Mouse (Mus musculus): ENCODE measurements around the gene Gck.
"Not testable (repeated sequence)": the region's sequence is repeated elsewhere in the genome, so short reads cannot be mapped to it uniquely, and the experiment has no call there.

The Gck gene

DNA sequence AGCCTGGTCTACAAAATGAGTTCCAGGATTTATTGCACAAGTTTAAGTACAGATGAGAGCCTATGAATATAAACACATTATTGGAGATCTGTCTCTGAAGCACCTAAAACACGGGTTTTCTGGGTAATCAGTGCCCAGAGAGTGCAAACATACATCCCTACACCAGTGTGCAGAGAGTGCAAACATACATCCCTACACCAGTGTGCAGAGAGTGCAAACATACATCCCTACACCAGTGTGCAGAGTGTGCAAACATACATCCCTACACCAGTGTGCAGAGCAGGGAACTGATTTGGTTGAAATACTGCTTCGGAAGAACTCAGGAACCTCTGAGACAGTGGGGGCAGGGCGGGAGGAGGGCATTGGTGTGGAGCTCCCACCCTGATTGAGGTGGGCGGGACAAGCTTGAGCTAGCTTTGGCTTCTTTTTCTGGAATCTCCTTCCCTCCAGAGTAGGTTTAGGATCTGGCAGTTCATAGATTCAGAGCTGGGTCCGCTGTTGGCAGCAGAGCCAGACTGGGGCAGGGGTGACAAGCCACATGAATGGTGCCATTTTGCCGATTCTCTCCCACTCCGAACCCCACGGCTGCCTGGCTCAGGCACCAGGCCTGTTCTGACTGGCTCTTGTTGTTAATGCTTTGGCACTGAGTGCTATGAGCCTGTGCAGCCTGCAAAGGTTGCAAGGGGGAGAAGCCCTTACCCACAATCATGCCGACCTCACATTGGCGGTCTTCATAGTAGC, 43.9 kb downstream of the Gck start:
- no peak for DNase-seq

GRCm38 (mm10) chr11:5904871-5905270, 45.0 kb downstream of the Gck start:
- DNase-seq, result no peak

GRCm38 (mm10) chr11:5904357-5904756, 45.5 kb downstream of the Gck start:
- no peak for DNase-seq

DNA sequence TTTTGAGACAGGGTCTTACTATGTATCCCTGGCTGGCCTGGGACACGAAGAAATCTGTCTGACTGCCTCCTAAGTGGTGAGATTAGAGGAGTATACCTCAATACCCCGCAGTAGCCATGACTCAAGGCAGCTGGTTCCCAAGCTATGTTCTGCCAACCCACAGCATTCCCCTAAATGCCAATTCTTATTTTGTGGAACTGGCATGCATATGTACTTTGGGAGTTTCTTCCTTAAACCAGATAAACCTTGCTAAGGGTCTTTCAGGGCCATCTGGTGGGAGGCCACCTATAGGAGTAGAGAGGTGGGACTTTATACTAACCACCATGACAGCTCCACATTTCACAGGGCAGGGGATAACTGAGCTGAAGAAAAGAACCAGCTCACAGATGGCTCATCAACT, 46.0 kb downstream of the Gck start:
- no peak for DNase-seq

GRCm38 (mm10) chr11:5902390-5902789, 47.5 kb downstream of the Gck start:
- no peak for DNase-seq

DNA sequence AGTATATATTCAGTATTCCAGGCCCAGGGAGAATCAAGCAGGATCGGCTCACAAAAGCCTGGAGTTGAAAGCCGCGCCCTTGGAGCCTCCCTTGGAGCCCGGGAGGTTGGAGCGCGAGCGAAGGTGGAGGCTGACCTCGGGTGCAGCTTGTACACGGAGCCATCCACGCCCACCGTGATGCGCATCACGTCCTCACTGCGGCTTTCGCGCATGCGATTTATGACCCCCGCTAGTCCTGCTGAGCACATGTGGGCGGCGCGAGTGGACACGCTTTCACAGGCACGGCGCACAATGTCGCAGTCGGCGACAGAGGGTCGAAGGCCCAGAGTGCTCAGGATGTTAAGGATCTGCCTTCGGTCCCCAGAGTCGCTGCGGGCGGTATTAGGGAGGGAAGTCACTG, 47.9 kb downstream of the Gck start:
- DNase-seq, result peak; percentile 32

GRCm38 (mm10) chr11:5901320-5901719, 48.6 kb downstream of the Gck start:
- DNase-seq, result no peak

DNA sequence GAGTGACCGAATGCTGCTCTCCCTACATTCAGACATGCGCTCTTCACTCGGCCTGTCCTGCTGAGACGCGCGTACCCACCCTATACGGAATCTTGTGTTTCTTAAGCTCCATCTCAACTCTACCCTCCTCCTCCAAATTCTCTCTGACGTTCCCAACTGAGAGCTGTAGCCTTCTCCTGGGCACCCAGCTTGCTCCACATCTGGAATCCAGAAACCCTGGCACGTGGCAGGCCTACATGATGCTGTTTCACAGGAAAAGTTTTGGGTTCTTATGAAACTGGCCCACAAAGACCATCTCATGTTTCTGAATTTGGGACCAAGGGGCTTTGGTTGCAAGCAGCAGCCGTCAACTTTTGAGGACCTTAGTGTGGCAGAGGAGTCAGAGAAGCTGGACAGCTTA, 50.6 kb downstream of the Gck start:
- no peak for DNase-seq

DNA sequence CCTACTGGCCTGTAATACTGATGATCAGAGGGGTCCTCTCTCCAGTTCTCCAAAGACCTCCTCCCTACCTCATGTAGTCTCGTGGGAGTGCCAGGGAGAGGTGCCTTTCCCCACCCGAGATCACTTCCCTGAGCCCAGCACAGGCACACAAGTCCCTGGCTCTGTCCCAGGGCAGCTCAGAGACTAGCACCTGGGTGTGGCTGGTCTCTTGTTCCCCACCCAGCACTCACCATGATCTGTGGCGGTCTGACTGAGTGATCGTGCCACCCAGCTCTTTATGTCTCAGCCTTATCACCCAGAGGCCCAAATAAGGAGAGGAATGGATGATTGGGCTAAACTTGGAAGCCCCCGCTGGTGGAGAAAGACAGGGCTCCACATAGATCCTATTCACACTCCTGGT, 51.4 kb downstream of the Gck start, which contains the start of gene Myl7:
Myl7 (minus strand) TSS at position 252 of the 400 bp plus-strand sequence.
- no peak for DNase-seq

DNA sequence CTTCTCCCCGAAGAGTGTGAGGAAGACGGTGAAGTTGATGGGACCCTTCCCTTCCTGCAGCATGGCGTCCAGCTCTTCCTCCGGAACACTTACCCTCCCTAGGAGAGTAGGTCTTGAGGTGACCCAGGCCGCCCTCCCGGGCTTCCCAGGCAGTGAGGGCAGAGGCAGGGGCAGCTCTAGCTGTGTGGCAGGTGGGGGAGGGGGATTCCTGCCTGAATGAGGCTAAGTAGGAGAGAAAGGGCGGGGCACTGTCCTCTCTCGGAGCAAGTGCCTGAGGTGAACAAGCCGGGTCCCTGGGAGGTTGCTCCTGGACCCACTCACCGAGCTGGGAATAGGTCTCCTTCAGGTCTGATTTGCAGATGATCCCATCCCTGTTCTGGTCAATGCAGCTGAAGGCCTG, 52.0 kb downstream of the Gck start:
- DNase-seq, result no peak

DNA sequence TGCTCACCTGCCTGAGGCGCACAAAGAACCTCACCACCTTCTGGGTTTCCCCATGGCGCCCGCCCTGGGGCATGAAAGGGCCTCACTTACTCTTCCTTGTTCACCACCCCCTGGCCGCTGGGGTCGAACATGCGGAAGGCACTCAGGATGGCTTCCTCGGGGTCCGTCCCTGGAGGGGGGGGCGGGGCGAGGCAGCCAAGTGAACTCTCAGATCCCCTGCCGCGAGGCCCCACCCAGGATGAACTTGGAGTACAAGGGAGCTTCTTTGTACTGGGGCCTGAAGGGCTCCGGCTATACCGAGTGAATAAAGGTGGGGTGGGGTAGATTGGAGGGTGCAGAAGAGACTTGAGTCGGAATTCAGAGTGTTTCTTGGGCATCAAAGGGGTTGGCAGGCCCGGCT, 52.7 kb downstream of the Gck start:
- no peak for DNase-seq

- no peak for DNase-seq
These were observed 56.1 kb downstream of the Gck start for GRCm38 (mm10) chr11:5893807-5894206.

DNA sequence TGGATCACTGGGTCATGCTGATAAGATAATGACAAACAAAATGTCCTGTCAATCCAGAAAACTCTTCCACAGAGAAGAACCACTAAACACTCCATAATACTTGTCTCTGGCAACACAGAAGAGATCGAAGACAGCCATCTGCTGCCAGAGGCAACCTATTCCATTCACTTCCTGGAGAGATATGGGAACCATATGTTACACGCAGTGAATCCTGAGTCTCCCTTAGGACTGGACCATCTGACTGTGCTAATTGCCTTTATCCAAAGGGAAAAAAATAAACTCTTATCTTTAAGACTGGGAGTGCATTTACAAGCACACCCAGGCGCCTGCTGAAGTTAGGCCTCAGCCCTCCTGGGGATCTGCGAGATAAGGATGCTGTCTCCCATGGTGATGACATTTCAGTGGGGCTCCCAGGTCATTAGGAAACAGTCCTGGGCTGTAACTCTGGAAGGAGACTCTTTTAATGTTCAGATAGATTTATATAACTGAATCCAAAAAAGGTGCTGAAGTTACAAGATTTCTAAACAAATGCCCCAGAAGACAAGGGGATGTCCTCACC, 57.0 kb downstream of the Gck start:
- DNase-seq, result no peak

DNA sequence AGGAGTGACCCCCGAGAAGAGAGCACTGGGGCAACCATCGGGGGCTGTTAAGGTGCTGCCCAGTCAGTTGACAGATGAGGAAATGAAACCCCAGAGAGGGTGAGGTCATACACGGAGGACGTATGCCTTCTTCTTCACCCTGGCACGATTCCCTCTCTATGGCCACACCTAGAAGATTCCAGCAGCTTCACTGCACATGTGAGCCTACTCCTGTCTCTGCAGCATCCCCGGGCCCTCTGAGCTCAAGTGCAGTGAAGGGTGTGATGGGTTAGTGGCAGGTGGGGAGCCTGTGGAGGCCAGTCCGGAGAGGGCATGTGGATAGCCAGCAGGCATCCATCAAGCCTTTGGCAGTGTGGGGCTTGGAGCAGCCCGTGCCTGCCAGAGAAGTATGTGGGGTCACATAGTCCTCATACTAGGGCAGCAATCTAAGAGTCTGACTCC, 57.7 kb downstream of the Gck start:
- DNase-seq, result peak; percentile 26

DNA sequence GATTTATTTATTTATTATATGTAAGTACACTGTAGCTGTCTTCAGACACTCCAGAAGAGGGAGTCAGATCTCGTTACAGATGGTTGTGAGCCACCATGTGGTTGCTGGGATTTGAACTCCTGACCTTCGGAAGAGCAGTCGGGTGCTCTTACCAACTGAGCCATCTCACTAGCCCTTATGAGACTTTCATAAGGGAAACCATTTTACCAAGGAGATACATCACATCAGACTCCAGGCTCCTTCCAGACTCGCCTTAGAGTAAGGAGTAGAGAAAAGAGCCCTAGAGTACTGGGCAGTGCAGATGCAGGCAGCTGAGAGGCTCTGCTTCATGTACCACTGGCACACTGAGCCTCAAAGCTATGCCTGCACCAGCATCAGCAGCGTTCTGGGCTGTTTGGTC, 61.3 kb downstream of the Gck start:
- DNase-seq, result not testable (repeated sequence)

DNA sequence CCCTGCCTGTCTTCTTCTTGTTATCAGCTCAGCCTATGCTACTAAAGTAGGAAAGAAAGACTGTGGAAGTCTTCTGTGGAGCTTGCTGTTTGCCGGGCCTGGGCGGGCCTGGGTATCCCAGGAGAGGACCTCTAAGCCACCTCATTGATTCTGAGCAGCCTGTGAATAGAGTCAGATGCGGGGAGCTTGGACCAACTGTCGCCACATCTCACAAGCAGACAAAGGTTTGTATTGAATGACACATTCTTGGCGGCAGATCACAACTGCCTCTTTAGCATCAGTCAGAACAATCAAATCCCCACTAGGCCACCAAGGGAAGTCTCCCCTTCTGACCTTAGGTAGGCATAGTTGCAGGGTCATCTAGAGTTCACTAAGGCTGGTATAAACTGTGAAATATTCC, 62.6 kb downstream of the Gck start:
- no peak for DNase-seq

GRCm38 (mm10) chr11:5886187-5886586, 63.7 kb downstream of the Gck start:
- peak; percentile 80 for DNase-seq

GRCm38 (mm10) chr11:5882518-5882917, 67.4 kb downstream of the Gck start:
- DNase-seq, result no peak

DNA sequence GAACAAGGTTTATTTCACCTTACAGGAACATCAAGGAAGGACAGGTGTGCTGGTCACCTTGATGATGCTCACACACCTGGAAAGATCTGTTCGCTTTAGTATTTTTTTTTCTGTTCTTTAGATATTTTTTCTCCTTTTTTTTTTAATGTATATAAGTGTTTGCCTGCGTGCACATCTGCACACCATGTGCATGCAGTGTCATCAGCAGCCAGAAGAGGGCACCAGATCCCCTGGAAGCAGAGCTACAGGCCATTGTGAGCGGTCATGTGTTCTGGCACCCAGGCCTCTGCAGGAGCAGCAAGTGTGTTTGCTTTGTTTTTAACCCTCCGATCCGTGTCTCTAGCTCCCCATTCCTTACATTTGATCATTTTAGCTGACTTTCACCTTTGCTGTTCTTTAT, 70.0 kb downstream of the Gck start:
- peak; percentile 66 for DNase-seq

GRCm38 (mm10) chr11:5878661-5879060, 71.2 kb downstream of the Gck start:
- DNase-seq, result no peak

DNA sequence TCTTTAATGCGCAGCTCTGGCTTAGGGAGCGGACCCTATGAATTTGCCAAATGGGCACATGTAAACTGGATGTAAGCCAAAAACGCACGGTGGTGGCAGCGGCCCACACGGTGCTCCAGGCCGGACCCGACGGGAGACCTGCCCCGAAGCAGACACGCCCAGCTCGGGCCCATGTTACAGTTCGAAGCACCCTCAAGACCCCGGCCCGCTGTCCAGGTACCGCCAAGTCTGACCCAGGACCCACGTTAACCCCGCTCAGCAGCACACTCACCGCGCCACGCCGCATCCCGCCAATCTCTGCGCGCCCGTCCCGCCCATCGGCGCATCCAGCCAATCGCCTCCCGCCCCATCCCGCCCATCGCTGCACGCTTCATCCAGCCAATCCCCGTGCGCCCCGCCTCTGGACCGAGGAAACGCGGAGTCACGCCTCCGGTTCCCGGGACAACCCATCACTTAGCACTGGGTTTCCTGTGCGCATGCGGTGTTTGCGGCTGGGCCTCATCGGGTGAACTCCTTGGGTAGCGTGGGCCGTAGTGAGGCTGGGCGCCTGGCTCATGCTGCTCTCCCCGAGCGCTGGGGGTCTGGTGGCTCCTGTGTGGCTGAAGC, 71.9 kb downstream of the Gck start, which contains the start of gene Pold2:
Pold2 (minus strand) TSS at position 372 of the 606 bp plus-strand sequence.
- DNase-seq, result peak; percentile 98

DNA sequence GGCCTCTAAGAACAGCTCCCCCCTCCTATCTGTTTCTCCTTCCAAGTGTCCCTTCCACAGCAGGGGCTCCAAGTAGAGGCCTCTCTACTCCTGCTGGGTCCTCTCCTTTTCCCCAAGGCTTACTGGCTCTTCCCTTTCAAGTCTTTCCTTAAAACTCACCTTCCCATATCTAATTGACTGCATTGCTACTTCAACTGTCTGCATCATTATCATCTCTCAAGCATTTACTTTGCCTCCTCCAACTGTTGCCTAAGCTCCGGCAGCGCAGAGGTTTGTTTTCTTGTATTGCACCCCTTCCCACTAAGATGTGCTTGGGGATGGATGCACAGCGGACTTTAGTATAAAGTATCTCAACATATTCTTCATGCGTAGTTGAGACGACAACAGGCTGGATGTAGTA, 72.5 kb downstream of the Gck start:
- no peak for DNase-seq

DNA sequence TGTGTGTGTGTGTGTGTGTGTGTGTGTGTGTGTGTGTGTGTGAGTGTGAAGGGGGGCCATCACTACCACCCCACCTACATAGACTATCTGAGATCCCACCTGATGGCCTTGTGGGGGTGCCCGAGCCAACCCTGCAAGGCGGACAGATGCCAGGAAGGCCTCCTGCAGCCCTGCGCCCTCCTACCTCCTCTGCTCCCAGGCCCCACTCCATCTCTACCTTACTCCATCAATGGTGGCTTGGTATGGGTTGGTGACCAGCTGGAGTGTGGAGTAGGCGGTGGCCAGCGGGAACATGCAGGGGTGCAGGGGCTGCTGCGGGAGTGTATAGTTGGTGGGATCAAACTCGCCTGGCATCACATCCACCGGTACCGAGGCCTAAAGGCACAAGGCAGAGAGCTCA, 76.7 kb downstream of the Gck start:
- no peak for DNase-seq

DNA sequence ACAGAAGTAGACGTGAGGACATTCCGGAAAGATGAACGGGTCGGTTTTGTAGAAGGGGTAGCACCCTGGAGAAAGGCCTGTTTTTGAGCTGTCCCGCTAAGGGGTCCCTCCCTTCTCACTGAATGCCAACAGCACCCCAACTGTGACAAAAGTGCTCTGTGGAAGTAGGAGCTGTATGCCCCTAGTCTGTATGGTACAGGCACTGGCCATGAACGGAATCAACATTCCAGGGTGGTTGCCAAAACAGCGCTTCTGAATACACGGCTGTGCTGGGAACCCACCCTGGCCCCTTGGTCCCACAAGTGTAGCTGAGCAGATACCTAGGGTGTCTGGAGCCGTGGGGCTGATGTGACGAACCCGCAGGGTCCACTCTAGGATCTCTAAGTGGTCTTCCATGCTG, 77.2 kb downstream of the Gck start:
- DNase-seq, result no peak
